Mouse (Mus musculus) G1E (cell line): ENCODE results near the gene Pus10. TPM values are rescaled to one million over a fixed set of nuclear protein-coding genes. Genes with fewer than 3 reads are reported as not detected.

ENCODE experiments used
- ATAC-seq: 2 replicates; pipeline ENCODE4 v1.8.0; 2016; ENCODE audit warnings: mild to moderate bottlenecking; ENCODE audit not compliant: insufficient number of reproducible peaks, poor library complexity, low FRiP score, severe bottlenecking; ENCODE audit errors: extremely low read depth
- DNase-seq: peaks from one replicate; pipeline ENCODE4 v3.0.0; 2012; ENCODE audit warnings: low spot score
- H3K27me3 ChIP-seq: 2 replicates; pipeline ENCODE4 v1.6.1; 2012; ENCODE audit warnings: mild to moderate bottlenecking, low read length, inconsistent platforms; ENCODE audit not compliant: insufficient read depth
- H3K36me3 ChIP-seq: replicated peaks from 2 replicates; pipeline ENCODE3; 2012; ENCODE audit warnings: mild to moderate bottlenecking, inconsistent platforms
- H3K4me1 ChIP-seq: 2 replicates; pipeline ENCODE4 v1.6.1; 2012; ENCODE audit warnings: low read depth, low read length, inconsistent platforms, mixed read lengths; ENCODE audit not compliant: insufficient read depth
- H3K4me3 ChIP-seq: 2 replicates; pipeline ENCODE4 v1.5.1; 2012; ENCODE audit warnings: low read depth, mild to moderate bottlenecking, inconsistent platforms, low read length, moderate library complexity, mixed read lengths
- H3K9me3 ChIP-seq: replicated peaks from 2 replicates; pipeline ENCODE4 v1.6.1; 2012; ENCODE audit warnings: inconsistent platforms
- CTCF ChIP-seq: IDR thresholded peaks from 2 replicates; pipeline ENCODE4 v1.5.1; 2012; ENCODE audit warnings: low read depth, low read length, inconsistent platforms, mixed read lengths
- GATA1 ChIP-seq: IDR thresholded peaks from 2 replicates; pipeline ENCODE4 v1.6.1; 2012; ENCODE audit warnings: borderline replicate concordance, low read length, inconsistent platforms, mixed read lengths
- GATA2 ChIP-seq: IDR thresholded peaks from 2 replicates; pipeline ENCODE4 v1.6.1; 2012; ENCODE audit warnings: low read depth, low read length, inconsistent platforms, borderline replicate concordance
- POLR2AphosphoS5 ChIP-seq: IDR thresholded peaks from 2 replicates; pipeline ENCODE4 v1.6.1; 2012; ENCODE audit warnings: low read depth, low read length, inconsistent platforms; ENCODE audit not compliant: insufficient replicate concordance
- TAL1 ChIP-seq: conservative IDR thresholded peaks from 2 replicates; pipeline ENCODE4 v1.6.1; 2012; ENCODE audit warnings: low read depth, low read length, inconsistent platforms, mixed read lengths
- polyA plus RNA-seq: library from polyadenylated mRNA; stranded (reverse); fragments of >175 nt; gene quantifications from 2 replicates; pipeline ENCODE4 v1.2.3, GENCODE M21; 2012
- total RNA-seq, 2 experiments: library from RNA; stranded (forward) in 1 of 2; stranded (reverse) in 1 of 2; fragments of 200-1000 nt in 1 of 2; fragments of >200 nt in 1 of 2; fragmentation: Nextera tagmentation in 1 of 2; gene quantifications; 2 replicates each; pipeline ENCODE4 v1.2.3; 2014 to 2017

The Pus10 gene
- total and polyA plus RNA-seq, 3 experiments = 7.0 to 50.9 (median 50.6) TPM

GRCm38 (mm10) chr11:23688060-23688459 is 22.6 kb downstream of the Pus10 start:
- TF ChIP-seq TAL1 = no peak
- no peak for TF ChIP-seq GATA2
- TF ChIP-seq POLR2AphosphoS5 = no peak
- TF ChIP-seq GATA1 = no peak
- no peak for TF ChIP-seq CTCF
- H3K27me3 ChIP-seq = no peaks in the 10 kb centered on the region
- H3K36me3 ChIP-seq = peaks cover 58% of the 10 kb centered on the region
- ATAC-seq (no peak), DNase-seq (no peak)
- no peaks in the 10 kb centered on the region for H3K9me3 ChIP-seq
- no peaks in the 10 kb centered on the region for H3K4me1 ChIP-seq
- no peak overlapping the region for H3K4me3 ChIP-seq

DNA sequence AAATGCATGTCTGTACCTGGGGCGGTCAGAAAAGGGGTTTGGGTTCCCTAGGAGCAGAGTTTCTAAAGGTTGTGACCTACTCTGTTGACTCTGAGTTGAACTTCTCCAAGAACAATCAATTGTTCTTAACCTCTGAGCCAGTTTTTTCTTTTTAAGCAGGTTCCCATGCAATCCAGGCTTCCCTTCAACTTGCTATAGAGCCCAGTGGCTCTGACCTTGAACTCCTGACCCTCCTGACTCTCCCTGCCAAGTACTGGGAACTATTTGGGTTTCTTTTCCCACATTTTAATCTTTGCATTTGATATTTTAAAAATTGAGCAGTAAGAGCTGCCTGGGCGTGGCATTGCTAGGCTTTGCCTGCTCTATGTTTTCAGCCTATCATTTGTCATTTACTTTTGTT is 27.8 kb downstream of the Pus10 start:
- Histone ChIP-seq H3K9me3 (no peaks in the 10 kb centered on the region), H3K4me3 (no peak overlapping the region), H3K36me3 (peaks cover 45% of the 10 kb centered on the region), H3K4me1 (peaks cover 1% of the 10 kb centered on the region; the same call in 1 of the 2 replicates), H3K27me3 (no peaks in the 10 kb centered on the region)
- TF ChIP-seq GATA2 (no peak), GATA1 (no peak), CTCF (no peak), POLR2AphosphoS5 (no peak), TAL1 (no peak)
- ATAC-seq (no peak), DNase-seq (no peak)

DNA sequence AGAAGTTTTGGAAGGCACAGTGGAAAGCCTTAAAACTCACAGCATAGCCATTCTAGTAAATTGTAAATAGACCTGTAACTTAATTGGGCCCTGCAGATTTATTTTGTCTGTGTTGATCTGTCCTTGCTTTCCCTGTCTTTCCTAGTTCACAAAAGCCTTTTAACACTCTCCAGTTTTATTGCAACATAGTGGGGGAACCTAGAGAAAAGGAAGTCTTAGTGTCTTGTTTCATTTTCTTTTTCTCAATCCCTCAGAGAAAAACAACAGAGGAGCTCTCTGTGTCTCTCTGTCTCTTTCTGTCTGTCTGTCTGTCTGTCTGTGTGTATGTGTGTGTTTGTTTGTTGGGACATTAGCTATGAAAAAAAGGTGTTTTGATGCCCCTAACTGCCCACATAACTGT is 30.4 kb downstream of the Pus10 start:
- ATAC-seq (no peak), DNase-seq (no peak)
- peaks cover 49% of the 10 kb centered on the region for H3K36me3 ChIP-seq
- H3K4me3 ChIP-seq = no peak overlapping the region
- H3K27me3 ChIP-seq = no peaks in the 10 kb centered on the region
- H3K9me3 ChIP-seq = no peaks in the 10 kb centered on the region
- TF ChIP-seq CTCF = no peak
- TF ChIP-seq GATA1 = no peak
- TF ChIP-seq POLR2AphosphoS5 = no peak
- no peak for TF ChIP-seq GATA2
- no peak for TF ChIP-seq TAL1
- peaks cover 4% of the 10 kb centered on the region; the same call in 1 of the 2 replicates for H3K4me1 ChIP-seq

GRCm38 (mm10) chr11:23698526-23698925 is 33.1 kb downstream of the Pus10 start:
- TF ChIP-seq POLR2AphosphoS5 (no peak), CTCF (no peak)
- ATAC-seq (no peak), DNase-seq (no peak)
- H3K9me3 ChIP-seq = no peaks in the 10 kb centered on the region
- H3K4me3 ChIP-seq = no peak overlapping the region
- no peaks in the 10 kb centered on the region for H3K27me3 ChIP-seq
- H3K36me3 ChIP-seq = peaks cover 59% of the 10 kb centered on the region
- peaks cover 4% of the 10 kb centered on the region; the same call in 1 of the 2 replicates for H3K4me1 ChIP-seq

DNA sequence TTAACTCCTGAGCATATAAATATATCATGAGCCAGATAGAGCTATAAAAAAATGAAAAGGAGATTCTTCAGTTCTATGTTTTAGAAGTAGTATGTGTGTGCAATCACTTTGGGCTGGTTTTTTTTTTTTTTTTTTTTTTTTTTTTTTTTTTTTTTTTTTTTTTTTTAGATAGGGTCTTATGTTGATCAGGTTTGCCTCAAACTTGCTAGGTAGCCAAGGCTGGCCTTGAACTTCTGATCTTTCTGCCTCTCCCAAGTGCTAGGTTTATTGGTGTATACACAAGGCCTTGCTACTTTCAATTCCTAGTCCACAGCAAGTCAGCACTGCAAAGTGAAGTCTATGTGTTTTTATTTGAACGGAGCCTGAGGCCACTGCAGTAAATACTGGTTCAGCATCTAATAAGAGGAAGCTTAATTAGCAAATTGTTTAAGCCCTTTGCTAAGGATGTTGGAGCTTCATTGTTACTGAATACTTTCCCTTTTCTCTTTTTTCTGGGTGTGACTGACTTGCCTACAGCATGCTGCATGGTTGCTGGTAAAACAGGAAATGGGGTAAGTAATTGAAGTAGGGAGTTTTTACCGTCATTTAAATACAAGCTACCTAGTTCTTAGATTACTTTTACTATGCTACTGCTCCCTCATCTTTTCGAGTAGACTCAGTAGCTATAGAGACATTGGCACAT is 34.1 kb downstream of the Pus10 start:
- Histone ChIP-seq H3K36me3 (peaks cover 59% of the 10 kb centered on the region), H3K9me3 (no peaks in the 10 kb centered on the region), H3K4me3 (no peak overlapping the region), H3K4me1 (peaks cover 4% of the 10 kb centered on the region; the same call in 1 of the 2 replicates), H3K27me3 (no peaks in the 10 kb centered on the region)
- DNase-seq (no peak), ATAC-seq (no peak)
- no peak for TF ChIP-seq POLR2AphosphoS5

GRCm38 (mm10) chr11:23701831-23702230 is 36.4 kb downstream of the Pus10 start:
- TF ChIP-seq TAL1 (no peak), POLR2AphosphoS5 (no peak), GATA1 (no peak), GATA2 (no peak), CTCF (no peak)
- Histone ChIP-seq H3K4me1 (peaks cover 4% of the 10 kb centered on the region; the same call in 1 of the 2 replicates), H3K36me3 (peaks cover 61% of the 10 kb centered on the region), H3K9me3 (no peaks in the 10 kb centered on the region), H3K4me3 (no peak overlapping the region), H3K27me3 (no peaks in the 10 kb centered on the region)
- ATAC-seq = no peak
- DNase-seq = no peak
